Mouse (Mus musculus): ENCODE measurements around the gene Fcer1a. TPM values are rescaled to one million over a fixed set of nuclear protein-coding genes. Genes with fewer than 3 reads are reported as not detected.

The Fcer1a gene
- not detected in 2 replicates for polyA plus RNA-seq (2015; fragmentation: Nextera tagmentation; extraction: Ambion mirVana)

GRCm38 (mm10) chr1:173227081-173227480, at the start of gene Fcer1a:
Gene Fcer1a (minus strand): TSS chr1:173227214.

DNA sequence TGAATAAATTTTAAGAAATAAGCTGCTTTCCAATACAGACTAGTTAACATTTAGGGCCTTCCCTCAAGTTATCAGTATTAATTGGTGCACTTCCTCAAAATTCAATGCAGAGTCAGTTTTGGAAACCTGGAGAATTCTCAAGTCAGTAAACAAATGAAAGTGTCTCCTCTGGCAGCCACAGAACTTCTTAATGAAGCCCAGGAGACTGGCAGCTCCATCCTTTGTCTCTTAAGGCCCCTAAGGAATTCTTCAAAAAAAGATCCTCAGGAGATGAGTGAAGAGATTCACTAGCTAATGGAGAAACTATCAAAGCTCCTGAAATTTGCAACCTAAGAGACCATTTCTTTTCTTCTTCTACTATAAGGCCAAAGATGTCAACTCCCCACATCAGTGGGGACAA, 38.7 kb upstream of the Fcer1a start, which contains the start of gene Olfr418:
TSS of gene Olfr418 (plus strand) at position 301 of the 400 bp plus-strand sequence.

GRCm38 (mm10) chr1:173212092-173212491, 14.9 kb downstream of the Fcer1a start, which contains the start of gene Olfr1404:
Gene Olfr1404 (plus strand): TSS chr1:173212392.

DNA sequence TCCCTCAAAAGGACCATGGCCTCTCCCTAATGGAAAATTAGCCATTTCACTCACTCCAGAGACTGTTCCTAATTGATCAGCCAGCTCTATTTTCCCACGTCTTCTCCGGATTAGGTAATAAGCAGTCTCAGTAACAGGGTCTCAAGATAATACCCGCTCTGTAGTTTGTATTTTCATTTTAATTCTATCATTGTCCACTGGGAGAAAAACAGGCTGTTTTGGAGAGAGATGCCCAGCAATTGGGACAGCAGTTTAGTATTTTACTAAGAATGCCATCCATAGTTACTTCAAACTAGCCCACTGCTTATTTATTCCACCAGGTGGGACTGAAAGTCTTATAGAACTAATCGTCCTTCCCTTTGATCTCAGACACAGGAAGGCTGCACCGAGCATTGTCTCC, 29.5 kb downstream of the Fcer1a start, which contains the start of gene Olfr218:
TSS of gene Olfr218 (plus strand) at position 301 of the 400 bp plus-strand sequence.

GRCm38 (mm10) chr1:173190540-173190939, 36.5 kb downstream of the Fcer1a start, which contains the start of gene Olfr1406:
Gene Olfr1406 (minus strand): TSS chr1:173190640.

Other genes with a start within 250 kb of the Fcer1a start
- not detected in 2 replicates for gene Olfr1408, start 89.8 kb downstream of the Fcer1a start, polyA plus RNA-seq (2015; fragmentation: Nextera tagmentation; extraction: Ambion mirVana)
- gene Olfr1406, start 36.6 kb downstream of the Fcer1a start, polyA plus RNA-seq (2015; fragmentation: Nextera tagmentation; extraction: Ambion mirVana), result not detected in 2 replicates
- not detected in 2 replicates for gene Olfr218, start 29.4 kb downstream of the Fcer1a start, polyA plus RNA-seq (2015; fragmentation: Nextera tagmentation; extraction: Ambion mirVana)
- gene Olfr1404, start 14.8 kb downstream of the Fcer1a start, polyA plus RNA-seq (2015; fragmentation: Nextera tagmentation; extraction: Ambion mirVana), result not detected in 2 replicates
- not detected in 2 replicates for gene Olfr418, start 38.8 kb upstream of the Fcer1a start, polyA plus RNA-seq (2015; fragmentation: Nextera tagmentation; extraction: Ambion mirVana)
- 0.19 TPM in 1 of 2 replicates, not detected in the other for gene Mptx2, start 50.6 kb upstream of the Fcer1a start, polyA plus RNA-seq (2015; fragmentation: Nextera tagmentation; extraction: Ambion mirVana)
- gene Ackr1, start 106.5 kb upstream of the Fcer1a start, polyA plus RNA-seq (2015; fragmentation: Nextera tagmentation; extraction: Ambion mirVana), result 25.0 and 29.3 TPM in 2 replicates
- gene Aim2, start 123.7 kb upstream of the Fcer1a start, polyA plus RNA-seq (2015; fragmentation: Nextera tagmentation; extraction: Ambion mirVana), result 1.4 and 2.2 TPM in 2 replicates
- gene Cadm3, start 140.5 kb upstream of the Fcer1a start, polyA plus RNA-seq (2015; fragmentation: Nextera tagmentation; extraction: Ambion mirVana), result 61.7 and 66.2 TPM in 2 replicates

All from neural tube, postnatal 0 days (tissue).